Mouse (Mus musculus) midbrain, embryonic 15.5 days (tissue): ENCODE measurements around the gene Gm5134. TPM values are rescaled to one million over a fixed set of nuclear protein-coding genes. Genes with fewer than 3 reads are reported as not detected.
A peak's percentile ranks its signal among the peaks of the same experiment; 100 is the strongest.

ENCODE experiments used
- ATAC-seq: fragments of 200-750 bp; cut with Nextera tagmentation; replicated peaks from 2 replicates; pipeline ENCODE4 v1.8.0; 2017; ENCODE audit warnings: moderate TSS enrichment
- H3K27ac ChIP-seq: fragments of 300-500 bp; sonication (generic); 2 replicates; pipeline ENCODE4 v1.5.1; 2015; ENCODE audit warnings: mild to moderate bottlenecking, inconsistent platforms
- H3K27me3 ChIP-seq: fragments of 300-500 bp; sonication (generic); replicated peaks from 2 replicates; pipeline ENCODE4 v1.6.1; 2015; ENCODE audit warnings: inconsistent platforms
- H3K36me3 ChIP-seq: fragments of 300-500 bp; sonication (generic); replicated peaks from 2 replicates; pipeline ENCODE4 v1.6.1; 2015; ENCODE audit warnings: inconsistent platforms
- H3K4me1 ChIP-seq: fragments of 300-500 bp; sonication (generic); 2 replicates; pipeline ENCODE4 v1.6.1; 2015; ENCODE audit warnings: inconsistent platforms
- H3K4me2 ChIP-seq: fragments of 300-500 bp; sonication (generic); 2 replicates; pipeline ENCODE4 v1.6.1; 2015; ENCODE audit warnings: inconsistent platforms, mild to moderate bottlenecking, moderate library complexity
- H3K4me3 ChIP-seq: fragments of 300-500 bp; sonication (generic); 2 replicates; pipeline ENCODE4 v1.5.1; 2015; ENCODE audit warnings: mild to moderate bottlenecking, inconsistent platforms
- H3K9ac ChIP-seq: fragments of 300-500 bp; sonication (generic); 2 replicates; pipeline ENCODE4 v1.6.1; 2015; ENCODE audit warnings: mild to moderate bottlenecking, inconsistent platforms
- H3K9me3 ChIP-seq: fragments of 300-500 bp; sonication (generic); 2 replicates; pipeline ENCODE4 v1.6.1; 2016; ENCODE audit warnings: inconsistent platforms
- WGBS: fragments of 180-500 bp; shearing (Covaris S2); methylation state at CpG from one replicate; pipeline ENCODE4 v1.1.7; 2015; ENCODE audit warnings: mixed read lengths; 5-methylcytosine and 5-hydroxymethylcytosine counted together
- polyA plus RNA-seq: library from polyadenylated mRNA; unstranded; fragments of >200 nt; fragmentation: Nextera tagmentation; extraction: Ambion mirVana; gene quantifications from 2 replicates; pipeline ENCODE4 v1.2.1, GENCODE M21; 2015

Gene Gm5134
- polyA plus RNA-seq, 1 experiment from 2014 or later, result not detected

- Histone ChIP-seq H3K4me1 (peaks cover 18% of the 10 kb centered on the region), H3K27ac (peak within 1 kb of the TSS; percentile 78), H3K9ac (peak within 1 kb of the TSS; percentile 85), H3K4me2 (peak within 1 kb of the TSS; percentile 78), H3K9me3 (no peaks in the 10 kb centered on the region), H3K36me3 (peaks cover 2% of the 10 kb centered on the region; the same call in 1 of the 2 replicates), H3K4me3 (peak within 1 kb of the TSS; percentile 92), H3K27me3 (no peaks in the 10 kb centered on the region)
- ATAC-seq, result peak; percentile 98
- under 1% methylated on average over 57 of the region's 58 CpGs for WGBS
These were observed 78.2 kb downstream of the Gm5134 start, which contains the start of gene Zfp280b for GRCm38 (mm10) chr10:76032402-76033118. Gene Zfp280b, plus strand, starts transcription at chr10:76032650.

- H3K36me3 ChIP-seq, result peaks cover 7% of the 10 kb centered on the region; the same call in 1 of the 2 replicates
- ATAC-seq, result peak; percentile 9; the same call in 1 of the 2 replicates
- WGBS, result 18% methylated on average over 7 of the region's 7 CpGs
- H3K9me3 ChIP-seq, result no peaks in the 10 kb centered on the region
- H3K27ac ChIP-seq, result peak overlapping the region; percentile 78
- peaks cover 18% of the 10 kb centered on the region for H3K4me1 ChIP-seq
- peak overlapping the region; percentile 78 for H3K4me2 ChIP-seq
- peak overlapping the region; percentile 85 for H3K9ac ChIP-seq
- no peaks in the 10 kb centered on the region for H3K27me3 ChIP-seq
- peak overlapping the region; percentile 92 for H3K4me3 ChIP-seq
These were observed 78.8 kb downstream of the Gm5134 start for GRCm38 (mm10) chr10:76033119-76033455.

- WGBS, result 97% methylated on average over 8 of the region's 8 CpGs
- Histone ChIP-seq H3K9me3 (no peaks in the 10 kb centered on the region), H3K27me3 (no peaks in the 10 kb centered on the region), H3K4me1 (peaks cover 18% of the 10 kb centered on the region), H3K36me3 (peaks cover 17% of the 10 kb centered on the region), H3K4me3 (no peak overlapping the region), H3K27ac (no peak overlapping the region), H3K4me2 (no peak overlapping the region), H3K9ac (no peak overlapping the region)
- no peak for ATAC-seq
These were observed 79.8 kb downstream of the Gm5134 start for GRCm38 (mm10) chr10:76034001-76034600.

- Histone ChIP-seq H3K27ac (no peak overlapping the region), H3K9ac (no peak overlapping the region), H3K9me3 (no peaks in the 10 kb centered on the region), H3K4me1 (peaks cover 18% of the 10 kb centered on the region), H3K4me3 (no peak overlapping the region), H3K36me3 (peaks cover 29% of the 10 kb centered on the region), H3K4me2 (no peak overlapping the region), H3K27me3 (no peaks in the 10 kb centered on the region)
- no peak for ATAC-seq
These were observed 81.0 kb downstream of the Gm5134 start for GRCm38 (mm10) chr10:76035277-76035676.

GRCm38 (mm10) chr10:76036962-76037361 lies 82.6 kb downstream of the Gm5134 start:
- Histone ChIP-seq H3K4me2 (no peak overlapping the region), H3K4me3 (no peak overlapping the region), H3K9ac (no peak overlapping the region), H3K36me3 (peaks cover 36% of the 10 kb centered on the region), H3K27me3 (no peaks in the 10 kb centered on the region), H3K27ac (no peak overlapping the region), H3K4me1 (peaks cover 15% of the 10 kb centered on the region), H3K9me3 (no peaks in the 10 kb centered on the region)
- no peak for ATAC-seq
- 98% methylated on average over 5 of the region's 5 CpGs for WGBS

GRCm38 (mm10) chr10:76045343-76045742 lies 91.0 kb downstream of the Gm5134 start:
- Histone ChIP-seq H3K4me3 (no peak overlapping the region), H3K4me1 (no peaks in the 10 kb centered on the region), H3K27me3 (no peaks in the 10 kb centered on the region), H3K9ac (no peak overlapping the region), H3K9me3 (no peaks in the 10 kb centered on the region), H3K4me2 (no peak overlapping the region), H3K36me3 (peaks cover 11% of the 10 kb centered on the region), H3K27ac (no peak overlapping the region)
- 47% methylated on average over 5 of the region's 5 CpGs for WGBS
- ATAC-seq, result no peak

- H3K4me2 ChIP-seq, result no peak overlapping the region
- no peaks in the 10 kb centered on the region for H3K4me1 ChIP-seq
- H3K27me3 ChIP-seq, result no peaks in the 10 kb centered on the region
- ATAC-seq, result no peak
- H3K36me3 ChIP-seq, result peaks cover 5% of the 10 kb centered on the region; the same call in 1 of the 2 replicates
- H3K4me3 ChIP-seq, result no peak overlapping the region
- H3K27ac ChIP-seq, result no peak overlapping the region
- 76% methylated on average over 1 of the region's 1 CpGs for WGBS
- no peaks in the 10 kb centered on the region for H3K9me3 ChIP-seq
- H3K9ac ChIP-seq, result no peak overlapping the region
These were observed 92.4 kb downstream of the Gm5134 start for GRCm38 (mm10) chr10:76046754-76047153.

GRCm38 (mm10) chr10:76047182-76047869 lies 93.0 kb downstream of the Gm5134 start:
- no peak overlapping the region for H3K4me2 ChIP-seq
- no peaks in the 10 kb centered on the region for H3K4me1 ChIP-seq
- ATAC-seq, result no peak
- H3K27ac ChIP-seq, result no peak overlapping the region
- H3K9ac ChIP-seq, result no peak overlapping the region
- H3K36me3 ChIP-seq, result peaks cover 5% of the 10 kb centered on the region; the same call in 1 of the 2 replicates
- no peaks in the 10 kb centered on the region for H3K27me3 ChIP-seq
- WGBS, result 61% methylated on average over 5 of the region's 5 CpGs
- no peaks in the 10 kb centered on the region for H3K9me3 ChIP-seq
- no peak overlapping the region for H3K4me3 ChIP-seq

- 53% methylated on average over 6 of the region's 6 CpGs for WGBS
- no peaks in the 10 kb centered on the region for H3K9me3 ChIP-seq
- 0 out of 2 replicates have a peak, but pooled peaks cover 2% of the 10 kb centered on the region for H3K36me3 ChIP-seq
- no peak overlapping the region for H3K27ac ChIP-seq
- no peaks in the 10 kb centered on the region for H3K4me1 ChIP-seq
- H3K4me2 ChIP-seq, result no peak overlapping the region
- no peaks in the 10 kb centered on the region for H3K27me3 ChIP-seq
- no peak for ATAC-seq
- H3K9ac ChIP-seq, result no peak overlapping the region
- H3K4me3 ChIP-seq, result no peak overlapping the region
These were observed 94.7 kb downstream of the Gm5134 start for GRCm38 (mm10) chr10:76048967-76049366.

GRCm38 (mm10) chr10:76051860-76052259 lies 97.5 kb downstream of the Gm5134 start:
- WGBS, result 83% methylated on average over 11 of the region's 11 CpGs
- no peaks in the 10 kb centered on the region for H3K4me1 ChIP-seq
- H3K27ac ChIP-seq, result no peak overlapping the region
- no peak overlapping the region for H3K4me3 ChIP-seq
- no peak overlapping the region for H3K4me2 ChIP-seq
- no peaks in the 10 kb centered on the region for H3K9me3 ChIP-seq
- H3K27me3 ChIP-seq, result no peaks in the 10 kb centered on the region
- no peaks in the 10 kb centered on the region for H3K36me3 ChIP-seq
- ATAC-seq, result no peak
- H3K9ac ChIP-seq, result no peak overlapping the region
